Mouse (Mus musculus) 3134 (cell line): ENCODE results near the gene Fbxw8.

Experiments used
- DNase-seq: peaks from one replicate; pipeline ENCODE4 v3.0.0-alpha.2; 2011; ENCODE audit warnings: low spot score; ENCODE audit not compliant: insufficient read length; ENCODE audit errors: extremely low read depth

Gene Fbxw8

DNA sequence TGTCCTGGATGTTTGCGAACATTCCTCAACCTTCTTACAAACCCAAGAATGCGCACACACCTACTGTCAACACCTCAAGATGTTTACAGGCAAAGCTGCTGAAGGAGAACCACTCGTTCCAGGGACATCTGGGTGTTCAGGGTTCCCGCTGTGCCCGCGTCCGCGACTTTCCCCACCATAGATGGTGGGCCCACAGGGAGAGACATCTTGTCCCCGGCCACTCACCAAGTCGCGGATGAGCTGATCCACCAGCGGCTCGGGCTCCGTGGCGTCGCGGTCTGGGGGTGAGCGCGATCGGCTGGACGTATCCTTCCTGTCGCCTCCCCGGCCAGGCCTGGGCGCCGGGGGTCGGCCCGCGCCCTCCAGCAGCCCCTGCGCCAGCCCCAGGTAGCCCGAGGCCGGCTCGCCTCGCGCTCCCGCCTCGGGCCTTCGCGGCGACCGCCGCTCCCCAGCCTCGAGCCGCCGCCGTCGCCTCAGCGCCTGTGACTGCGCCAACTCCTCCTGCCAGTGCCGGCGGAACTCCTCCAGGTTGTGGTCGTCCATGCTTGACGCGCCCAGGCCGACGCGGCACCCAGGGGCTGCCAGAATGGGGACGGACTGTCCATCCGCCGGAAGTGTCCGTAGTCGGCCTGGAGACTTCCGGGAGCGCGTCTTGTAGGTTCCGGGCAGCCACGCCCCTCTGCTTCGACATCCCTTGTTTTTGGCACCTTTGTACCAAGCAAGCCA is at the start of gene Fbxw8:
TSS of gene Fbxw8 (minus strand) at position 626 of the 726 bp plus-strand sequence.
- peak; percentile 87 for DNase-seq

DNA sequence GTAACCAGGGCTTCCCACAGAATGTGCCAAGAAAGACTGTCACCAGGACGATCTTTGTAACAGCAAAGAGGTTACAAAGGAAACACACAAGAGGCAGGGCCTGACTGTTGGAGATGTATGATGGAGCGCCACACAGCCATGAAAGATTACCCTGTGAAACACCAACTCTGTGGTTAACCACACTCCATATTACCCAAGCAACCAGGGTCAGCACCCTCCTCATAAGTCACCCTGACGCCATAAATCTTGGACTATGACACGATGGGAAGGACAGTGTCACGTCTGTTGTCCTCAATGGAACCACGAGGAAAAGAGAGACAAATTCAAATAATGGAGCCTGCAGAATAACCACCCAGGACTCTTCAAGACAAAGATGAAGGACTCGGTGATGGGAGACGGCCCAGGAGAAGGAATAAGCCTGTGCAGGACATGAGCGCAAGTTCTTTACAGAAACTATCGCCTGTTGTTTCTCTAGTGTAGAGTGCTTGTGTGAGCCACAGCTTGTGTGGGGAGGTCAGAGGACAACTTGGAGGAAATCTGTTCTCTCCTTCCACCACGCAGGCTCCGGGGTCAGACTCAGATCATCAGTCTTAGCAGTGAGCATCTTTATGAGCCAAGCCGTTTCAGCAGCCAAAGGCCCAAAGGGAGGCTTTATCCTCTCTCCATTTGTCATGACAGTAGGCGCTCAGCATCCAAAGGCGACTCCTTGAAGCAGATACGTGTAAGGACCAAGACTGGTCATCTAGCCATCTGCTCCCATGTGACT is 49.6 kb upstream of the Fbxw8 start:
- DNase-seq, result no peak

DNA sequence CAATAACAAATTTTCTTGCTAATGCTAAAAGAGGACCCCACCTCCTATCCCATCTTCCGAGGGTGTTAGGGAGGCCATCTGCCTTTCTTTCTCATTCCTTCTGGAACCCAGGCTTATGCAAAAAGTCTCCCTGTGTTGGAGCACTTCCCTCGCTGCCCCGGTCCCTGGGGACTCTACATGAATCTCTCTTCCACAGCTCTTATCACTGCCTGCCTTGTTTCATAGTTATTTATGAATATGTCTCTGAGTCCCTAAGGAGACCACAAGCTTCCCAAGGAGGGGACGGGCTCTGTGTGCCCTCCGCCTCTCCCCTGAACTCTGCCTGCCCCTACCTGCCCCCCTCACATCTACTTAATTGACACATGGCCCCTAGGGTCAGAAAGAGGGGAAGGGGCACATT is 44.4 kb upstream of the Fbxw8 start:
- DNase-seq, result no peak

DNA sequence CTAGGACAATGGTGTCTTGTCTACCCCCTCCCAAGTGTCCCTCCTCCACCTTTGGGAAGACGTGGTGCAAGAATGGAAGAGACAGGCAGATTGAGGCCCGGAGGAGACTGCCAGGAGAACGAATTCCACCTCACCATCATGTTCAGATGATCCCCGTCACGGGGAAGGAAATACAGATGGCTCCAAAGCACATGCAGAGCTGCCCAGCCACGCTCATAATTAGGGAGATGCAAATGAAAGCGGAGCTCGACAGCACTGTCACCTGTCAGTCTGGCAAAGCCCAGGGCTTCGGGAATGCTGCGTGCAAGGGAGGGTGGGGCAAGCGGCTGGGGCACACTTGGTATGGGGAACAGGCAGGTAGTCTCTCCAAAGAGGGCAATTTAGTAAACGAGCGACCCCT is 42.2 kb upstream of the Fbxw8 start:
- DNase-seq, result no peak

DNA sequence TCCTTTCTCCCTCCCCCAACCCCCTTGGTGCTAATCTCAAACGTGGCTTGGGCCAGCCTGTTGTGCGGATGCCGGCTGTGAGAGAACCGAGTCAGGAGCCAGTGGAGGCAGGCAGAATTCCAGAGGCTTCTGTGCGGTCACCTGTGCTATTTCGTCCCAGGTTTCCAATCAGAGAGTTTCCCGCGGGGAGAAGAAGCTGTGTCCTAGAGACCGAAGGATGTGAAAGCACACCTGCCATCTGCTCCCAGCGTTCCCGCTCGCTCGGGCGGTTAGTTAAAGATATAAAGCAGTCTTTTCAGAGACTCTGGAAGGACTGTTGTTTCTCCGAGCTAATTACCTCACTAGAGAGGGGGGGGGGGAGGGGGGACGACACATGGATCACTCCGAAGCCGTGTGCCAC is 37.0 kb upstream of the Fbxw8 start:
- no peak for DNase-seq

DNA sequence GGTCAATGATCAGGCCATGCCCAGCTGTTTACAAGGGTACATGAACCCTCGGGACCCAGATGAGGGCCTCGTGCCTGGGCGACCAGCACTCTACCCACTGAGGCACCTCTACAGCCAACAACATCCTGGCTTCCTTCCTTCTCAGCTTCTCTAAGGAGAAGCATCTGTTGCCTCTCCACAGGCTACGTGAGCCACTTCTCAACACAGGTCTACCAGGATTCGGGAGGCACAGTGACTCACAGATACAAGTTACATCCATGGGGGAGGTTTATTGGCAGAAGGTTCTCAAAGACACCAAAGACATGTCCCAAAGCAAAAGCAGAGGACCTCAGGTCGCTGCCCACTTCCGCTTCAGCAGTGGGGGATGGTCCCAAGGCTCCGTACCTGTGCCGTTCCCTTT is 35.2 kb upstream of the Fbxw8 start:
- no peak for DNase-seq

DNA sequence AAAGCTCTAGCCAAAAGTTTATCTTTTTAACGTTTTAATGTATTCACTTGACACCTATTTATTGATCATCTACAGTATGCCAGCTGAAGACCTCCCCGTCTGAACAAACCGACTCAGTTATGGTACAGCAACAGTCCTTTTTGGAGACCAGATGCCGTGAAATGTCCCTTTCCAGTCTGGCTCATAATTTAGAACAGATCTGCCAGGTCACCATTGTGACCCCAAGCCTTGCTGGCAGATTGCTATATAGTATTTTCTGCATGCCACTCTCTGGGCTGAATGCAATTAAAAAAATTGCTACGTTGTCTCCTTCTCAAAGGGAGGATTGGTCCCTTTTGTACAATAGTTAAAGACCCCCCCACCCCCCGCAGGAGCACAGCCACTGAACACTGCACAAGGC is 33.1 kb upstream of the Fbxw8 start:
- DNase-seq, result no peak

DNA sequence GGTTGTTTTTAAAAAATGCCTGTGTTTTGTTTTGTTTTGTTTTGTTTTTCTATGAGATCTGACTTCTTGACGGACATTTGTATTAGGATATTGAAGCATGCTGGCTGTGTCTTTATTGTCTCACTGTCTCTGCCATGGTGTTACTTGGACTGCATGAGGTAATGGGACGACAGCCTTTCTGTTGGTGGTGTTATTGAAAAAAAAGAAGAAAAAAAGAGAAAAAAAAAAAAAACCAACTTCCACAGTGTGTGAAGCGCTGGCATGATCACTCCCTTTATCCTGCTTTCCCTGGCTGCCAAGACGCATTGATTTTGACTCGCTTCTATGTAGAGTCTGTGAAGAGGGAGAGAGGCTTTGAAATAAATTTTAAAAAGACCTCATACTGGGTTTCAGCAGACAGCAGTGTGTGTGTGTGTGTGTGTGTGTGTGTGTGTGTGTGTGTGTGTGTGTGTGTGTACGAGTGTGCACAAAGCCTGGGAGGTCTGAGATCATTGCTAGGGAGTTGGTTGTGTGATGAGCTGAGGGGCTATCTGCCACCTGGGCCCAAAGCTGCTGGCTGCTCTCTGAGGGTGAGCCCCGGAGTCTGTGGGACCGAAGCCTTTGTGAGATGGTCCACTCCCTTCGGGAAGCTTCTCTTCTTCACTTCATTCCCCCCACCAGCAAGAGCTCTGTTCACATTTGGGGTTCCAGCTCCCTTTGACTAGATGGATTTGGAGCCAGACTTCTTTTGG is 31.8 kb upstream of the Fbxw8 start:
- DNase-seq, result no peak

DNA sequence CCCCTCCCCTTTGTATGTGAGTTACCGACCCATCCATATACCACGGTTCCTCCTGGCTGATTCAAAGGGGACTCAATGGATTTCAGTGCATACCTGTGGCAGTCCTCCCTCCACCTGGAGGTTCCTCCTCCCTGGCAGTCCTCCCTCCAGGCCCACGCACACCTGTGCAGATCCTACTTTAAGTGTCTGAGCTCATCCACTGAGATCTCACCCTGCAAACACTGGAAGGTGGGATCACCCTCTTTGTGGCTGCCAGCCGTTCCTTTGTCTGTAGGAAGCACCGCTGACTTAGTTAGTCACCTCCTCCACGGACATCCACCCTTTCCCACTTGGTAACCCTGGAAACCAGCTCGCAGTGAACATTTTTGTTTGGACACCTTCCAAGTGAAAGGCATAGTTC is 22.4 kb upstream of the Fbxw8 start:
- no peak for DNase-seq

DNA sequence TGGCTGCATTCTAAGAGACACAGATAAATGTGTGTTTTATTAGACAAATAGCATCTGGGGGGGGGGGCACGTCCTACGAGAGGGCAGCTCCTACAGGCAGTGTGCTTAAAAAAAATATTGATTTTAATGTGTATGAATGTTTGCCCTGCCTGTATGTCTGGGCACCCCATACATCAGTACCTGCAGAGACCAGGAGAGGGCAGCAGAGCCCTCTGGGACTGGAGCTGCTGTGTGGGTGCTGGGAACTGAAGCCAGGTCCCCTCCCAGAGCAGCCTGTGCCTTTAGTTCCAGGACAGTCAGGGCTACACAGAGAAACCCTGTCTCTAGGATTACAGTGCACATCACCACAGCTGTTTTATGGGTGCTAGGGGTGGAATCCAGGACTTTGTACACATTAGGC is 19.9 kb upstream of the Fbxw8 start:
- no peak for DNase-seq

DNA sequence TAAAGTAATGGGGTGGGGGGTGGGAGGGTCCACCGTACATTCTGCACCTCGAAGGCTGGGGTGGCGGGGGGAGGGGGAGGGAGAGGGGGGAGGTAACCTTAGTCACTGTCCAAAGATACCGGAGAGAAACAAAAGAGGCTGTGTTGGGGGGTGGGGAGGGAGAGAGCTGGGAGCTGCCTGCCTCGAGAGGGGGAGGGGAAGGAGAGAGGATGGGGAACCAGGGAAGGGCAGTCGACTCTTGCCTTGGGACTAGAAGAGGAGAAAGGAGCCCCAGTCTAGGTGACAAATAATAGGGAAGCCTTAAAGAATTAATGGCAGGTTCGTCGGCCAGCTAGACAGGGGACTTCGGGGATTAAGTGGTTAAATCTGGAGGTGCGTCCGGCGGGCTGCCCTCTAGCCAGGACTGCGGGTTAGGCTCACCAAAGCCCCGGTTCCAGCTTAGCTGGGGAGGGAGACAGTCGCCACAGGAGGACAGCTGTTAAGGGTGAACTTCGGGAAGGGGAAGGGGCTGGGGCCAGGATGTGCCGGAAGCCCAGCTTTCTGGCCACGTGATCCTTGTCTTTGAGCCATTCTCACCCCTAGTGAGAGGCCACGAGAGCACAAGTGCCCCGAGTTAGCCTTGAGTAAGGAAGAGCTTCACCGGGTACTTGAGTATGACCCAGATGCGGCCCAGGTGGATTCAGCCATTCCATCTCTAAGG is 19.2 kb upstream of the Fbxw8 start:
- no peak for DNase-seq

DNA sequence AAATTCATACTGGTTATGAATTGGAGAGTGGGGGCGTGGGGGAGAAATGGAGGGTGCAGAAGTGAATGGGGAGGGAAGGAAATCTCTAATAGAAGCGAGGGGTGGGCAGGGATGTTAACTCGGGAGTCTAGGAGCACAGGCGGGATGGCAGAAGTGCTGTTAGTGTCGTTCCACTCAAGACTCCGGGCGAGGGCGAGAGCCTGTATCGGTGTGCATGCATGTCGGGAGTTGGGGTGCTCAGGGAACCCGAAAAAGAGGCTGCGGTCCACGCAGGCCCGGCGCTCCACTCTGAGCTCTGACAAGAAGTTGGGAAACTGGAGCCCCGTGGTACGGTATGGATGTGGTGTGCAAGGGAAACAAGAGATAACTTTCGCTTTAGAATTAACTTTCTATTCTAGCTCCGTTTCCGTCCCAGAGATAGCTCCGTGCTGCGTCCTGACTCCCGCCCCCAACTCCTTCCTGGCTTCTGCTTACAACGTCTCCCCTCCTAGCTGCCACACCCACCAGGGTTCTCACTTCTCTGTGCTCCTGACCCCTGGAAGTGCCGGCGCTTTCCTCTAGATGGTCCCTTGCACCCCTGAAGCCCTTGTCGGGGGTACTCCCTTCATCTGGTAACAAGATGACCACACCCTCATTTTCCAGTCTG is 16.9 kb upstream of the Fbxw8 start:
- no peak for DNase-seq

DNA sequence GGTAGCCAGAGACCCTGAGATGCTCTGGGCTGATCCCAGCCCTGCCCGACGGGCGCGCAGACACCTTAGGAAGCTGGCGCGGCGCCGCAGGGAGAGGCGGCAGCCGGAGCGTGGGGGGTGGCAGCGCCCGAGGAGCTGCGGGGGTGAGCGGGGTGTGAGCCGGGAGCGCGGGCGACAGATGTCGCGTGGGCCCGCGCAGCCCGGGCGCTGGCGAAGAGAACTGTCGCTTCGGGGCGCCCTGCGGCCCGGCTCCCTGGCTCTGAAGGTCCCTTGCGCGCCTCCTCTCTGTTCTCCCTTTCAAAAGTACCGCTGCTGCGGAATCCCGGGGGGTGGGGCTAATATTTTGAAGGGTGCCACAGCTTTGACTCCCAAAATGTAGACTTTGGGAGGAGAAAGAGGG is 16.4 kb upstream of the Fbxw8 start:
- DNase-seq, result no peak

DNA sequence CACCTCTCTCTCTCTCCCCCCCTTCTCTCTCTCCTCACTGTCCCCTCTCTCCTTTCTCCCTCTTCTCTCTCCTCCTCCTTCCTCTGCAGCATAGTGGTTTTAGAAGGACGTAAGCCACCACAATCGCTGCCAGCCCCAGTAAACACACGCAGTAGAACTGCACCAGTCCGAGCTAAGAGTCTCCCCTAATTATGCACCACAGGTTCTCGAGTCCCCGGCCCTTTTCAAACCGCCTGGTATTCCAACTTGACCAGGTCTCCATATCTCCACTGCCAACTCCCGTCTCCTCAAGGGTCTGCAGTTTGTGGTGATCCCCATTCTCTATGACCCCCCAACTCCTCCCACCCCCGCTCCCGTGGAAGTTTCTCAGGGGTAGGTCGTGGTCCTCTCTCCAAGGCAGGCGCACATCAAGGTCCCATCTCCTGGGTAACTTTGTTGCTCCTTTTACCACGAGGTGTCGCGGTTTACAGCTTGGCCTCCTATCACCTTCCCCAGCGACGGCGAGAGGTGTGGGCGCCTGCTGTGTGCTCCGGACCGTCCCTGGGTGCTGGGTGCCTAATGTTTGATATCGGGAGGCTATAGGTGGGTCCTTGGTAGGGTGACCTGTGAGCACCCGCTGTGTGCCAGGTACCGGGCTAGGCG is 15.7 kb upstream of the Fbxw8 start:
- DNase-seq, result no peak

DNA sequence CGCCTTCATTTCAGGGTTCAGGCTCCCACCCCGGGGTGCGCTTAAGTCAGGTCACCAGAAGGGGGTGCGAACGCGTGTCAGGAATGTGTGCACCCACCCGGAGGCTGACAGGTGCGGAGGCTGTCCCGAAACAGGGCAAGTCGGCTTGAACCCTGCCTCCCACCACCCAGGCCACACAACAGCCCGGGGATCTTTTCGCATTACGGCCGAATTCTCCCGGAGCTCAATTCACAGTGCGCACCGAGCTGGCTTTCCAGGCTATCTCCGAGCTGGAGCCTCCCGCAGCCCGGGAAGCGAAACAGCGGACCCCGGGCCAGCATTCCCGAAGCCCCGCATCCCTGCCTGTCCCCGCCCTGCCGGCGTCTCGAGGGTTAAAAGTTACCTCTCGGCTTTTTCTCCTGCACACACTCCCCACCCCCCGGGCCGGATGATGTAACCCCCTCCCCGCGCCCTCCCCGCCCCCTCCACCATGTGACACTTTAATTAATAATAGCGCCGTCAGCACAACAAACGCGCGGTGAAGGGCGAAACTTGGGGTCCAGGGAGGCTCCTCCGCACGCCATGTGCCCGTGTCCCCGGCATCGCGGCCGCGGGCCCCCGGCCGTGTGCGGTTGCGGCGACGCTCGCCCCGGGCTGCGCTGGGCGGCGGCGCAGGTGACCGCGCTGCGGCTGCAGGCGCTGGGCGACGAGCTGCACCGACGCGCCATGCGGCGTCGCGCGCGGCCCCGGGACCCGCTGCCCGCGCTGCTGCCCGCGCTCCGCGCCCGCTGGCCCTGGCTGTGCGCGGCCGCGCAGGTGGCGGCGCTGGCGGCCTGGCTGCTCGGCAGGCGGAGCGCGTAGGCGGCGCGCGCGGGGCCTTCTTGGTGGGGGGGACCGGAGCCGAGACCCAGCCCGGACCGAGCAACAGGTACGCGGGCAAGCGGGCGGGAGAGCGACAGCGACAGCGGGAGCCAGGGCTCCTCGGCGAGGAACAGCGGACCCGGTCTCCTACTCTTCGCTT is 14.3 kb upstream of the Fbxw8 start:
- DNase-seq, result no peak

DNA sequence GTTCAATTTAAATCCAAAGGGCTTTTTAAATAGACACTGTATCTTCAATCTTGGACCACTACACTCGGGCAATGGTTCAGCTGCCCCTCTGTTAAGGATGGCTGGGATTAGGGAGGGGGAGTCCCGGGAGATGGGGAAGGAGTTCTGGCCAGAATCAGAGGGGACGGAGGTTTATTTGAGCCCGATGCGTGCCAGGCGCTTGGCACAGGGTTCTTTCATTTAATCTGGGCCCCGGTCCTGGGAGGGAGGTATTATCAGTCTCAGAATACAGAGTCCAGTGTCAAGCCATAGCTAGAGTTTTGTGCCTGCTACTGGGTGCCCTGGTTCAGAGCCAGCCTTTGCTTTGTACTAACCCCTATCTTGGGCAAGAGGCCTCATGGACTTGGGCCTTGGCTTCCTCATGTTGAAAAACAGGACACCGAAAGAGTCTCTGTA is 12.3 kb upstream of the Fbxw8 start:
- DNase-seq, result no peak

DNA sequence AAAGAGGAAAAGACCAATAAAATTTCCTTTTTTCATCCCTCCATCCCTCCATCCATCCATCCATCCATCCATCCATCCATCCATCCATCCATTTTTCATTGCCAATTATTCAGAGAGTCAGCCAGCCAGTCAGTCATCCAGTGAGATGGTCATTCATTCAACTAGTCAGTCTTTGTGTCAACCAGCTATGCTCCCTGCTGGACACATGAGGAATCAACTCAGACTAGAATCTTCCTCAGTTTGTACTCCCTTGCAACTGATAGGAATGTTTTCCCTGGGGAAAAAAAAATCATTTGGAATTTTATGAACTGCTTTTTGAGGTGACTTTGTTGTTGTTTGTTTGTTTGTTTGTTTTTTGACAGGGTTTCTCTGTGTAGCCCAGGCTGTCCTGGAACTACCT is 10.2 kb upstream of the Fbxw8 start:
- DNase-seq, result no peak

DNA sequence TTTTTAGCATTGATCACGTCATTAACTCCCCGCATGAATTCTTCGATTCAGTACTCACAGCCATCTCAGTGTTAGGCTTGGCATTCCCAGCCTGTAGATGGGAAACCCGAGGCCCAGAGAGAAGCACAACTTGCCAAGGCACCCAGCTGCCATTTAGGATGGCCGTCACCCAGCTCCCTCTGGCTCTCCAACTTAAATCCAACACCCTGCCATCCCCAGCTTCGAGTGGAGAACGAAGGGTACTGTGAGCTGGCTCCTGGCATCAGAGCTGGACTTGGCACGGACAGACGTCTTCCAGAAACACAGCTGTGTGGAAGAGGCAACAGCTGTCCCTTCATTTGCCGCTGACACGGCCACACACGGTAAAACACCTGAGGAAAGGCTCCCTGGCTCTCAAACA is 9.3 kb upstream of the Fbxw8 start, which contains the start of gene Hrk:
TSS of gene Hrk (plus strand) at position 68 of the 400 bp plus-strand sequence.
- no peak for DNase-seq

DNA sequence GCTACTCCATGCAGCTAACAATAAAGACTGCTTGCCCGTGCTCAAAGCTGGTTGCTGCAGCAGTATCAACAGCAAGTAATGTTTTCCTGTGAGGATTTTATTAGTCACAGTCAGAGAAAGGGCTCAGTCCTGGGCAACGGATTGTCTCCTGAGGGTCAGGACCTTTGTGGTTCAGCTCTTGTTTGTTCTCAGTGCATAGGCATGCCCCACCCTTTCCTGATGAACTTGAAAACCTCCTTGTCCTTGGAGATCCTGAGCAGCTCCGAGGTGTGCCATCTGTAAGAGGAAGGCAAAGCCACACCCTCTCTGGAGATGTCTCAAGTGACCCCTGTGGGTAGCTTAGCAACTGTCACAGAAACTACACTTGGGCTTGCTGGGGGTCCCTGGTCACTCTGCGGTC is 5.4 kb upstream of the Fbxw8 start:
- DNase-seq, result no peak
